Mouse (Mus musculus) hindbrain, embryonic 15.5 days (tissue): ENCODE measurements at regions not wholly inside any gene's neighbourhood (a gene's known extent, or its start where the extent isn't known, plus 50 kb on each side); places are given as distances from the start of the nearest gene placed in this dataset.

Source experiments
- ATAC-seq: fragments of 200-750 bp; cut with Nextera tagmentation; 2 replicates; pipeline ENCODE4 v1.8.0; 2017; ENCODE audit warnings: low read depth, moderate number of reproducible peaks, moderate TSS enrichment; ENCODE audit not compliant: low FRiP score
- H3K27ac ChIP-seq: fragments of 300-500 bp; sonication (generic); replicated peaks from 2 replicates; pipeline ENCODE4 v1.5.1; 2015; ENCODE audit warnings: mild to moderate bottlenecking, inconsistent platforms
- H3K27me3 ChIP-seq: fragments of 300-500 bp; sonication (generic); 2 replicates; pipeline ENCODE4 v1.6.1; 2015; ENCODE audit warnings: control low read depth, inconsistent platforms
- H3K36me3 ChIP-seq: fragments of 300-500 bp; sonication (generic); 2 replicates; pipeline ENCODE4 v1.6.1; 2015; ENCODE audit warnings: control low read depth, inconsistent platforms
- H3K4me1 ChIP-seq: fragments of 300-500 bp; sonication (generic); replicated peaks from 2 replicates; pipeline ENCODE4 v1.6.1; 2015; ENCODE audit warnings: control low read depth, inconsistent platforms
- H3K4me2 ChIP-seq: fragments of 300-500 bp; sonication (generic); 2 replicates; pipeline ENCODE4 v1.6.1; 2015; ENCODE audit warnings: moderate library complexity, mild to moderate bottlenecking, inconsistent platforms
- H3K4me3 ChIP-seq: fragments of 300-500 bp; sonication (generic); 2 replicates; pipeline ENCODE4 v1.5.1; 2015; ENCODE audit warnings: mild to moderate bottlenecking, inconsistent platforms
- H3K9ac ChIP-seq: fragments of 300-500 bp; sonication (generic); 2 replicates; pipeline ENCODE4 v1.6.1; 2015; ENCODE audit warnings: inconsistent platforms
- H3K9me3 ChIP-seq: fragments of 300-500 bp; sonication (generic); 2 replicates; pipeline ENCODE4 v1.6.1; 2016; ENCODE audit warnings: control low read depth, inconsistent platforms
- whole genome bisulfite sequencing: fragments of 180-500 bp; shearing (Covaris S2); methylation state at CpG from one replicate; pipeline ENCODE4 v1.1.7; 2015; 5-methylcytosine and 5-hydroxymethylcytosine counted together

DNA sequence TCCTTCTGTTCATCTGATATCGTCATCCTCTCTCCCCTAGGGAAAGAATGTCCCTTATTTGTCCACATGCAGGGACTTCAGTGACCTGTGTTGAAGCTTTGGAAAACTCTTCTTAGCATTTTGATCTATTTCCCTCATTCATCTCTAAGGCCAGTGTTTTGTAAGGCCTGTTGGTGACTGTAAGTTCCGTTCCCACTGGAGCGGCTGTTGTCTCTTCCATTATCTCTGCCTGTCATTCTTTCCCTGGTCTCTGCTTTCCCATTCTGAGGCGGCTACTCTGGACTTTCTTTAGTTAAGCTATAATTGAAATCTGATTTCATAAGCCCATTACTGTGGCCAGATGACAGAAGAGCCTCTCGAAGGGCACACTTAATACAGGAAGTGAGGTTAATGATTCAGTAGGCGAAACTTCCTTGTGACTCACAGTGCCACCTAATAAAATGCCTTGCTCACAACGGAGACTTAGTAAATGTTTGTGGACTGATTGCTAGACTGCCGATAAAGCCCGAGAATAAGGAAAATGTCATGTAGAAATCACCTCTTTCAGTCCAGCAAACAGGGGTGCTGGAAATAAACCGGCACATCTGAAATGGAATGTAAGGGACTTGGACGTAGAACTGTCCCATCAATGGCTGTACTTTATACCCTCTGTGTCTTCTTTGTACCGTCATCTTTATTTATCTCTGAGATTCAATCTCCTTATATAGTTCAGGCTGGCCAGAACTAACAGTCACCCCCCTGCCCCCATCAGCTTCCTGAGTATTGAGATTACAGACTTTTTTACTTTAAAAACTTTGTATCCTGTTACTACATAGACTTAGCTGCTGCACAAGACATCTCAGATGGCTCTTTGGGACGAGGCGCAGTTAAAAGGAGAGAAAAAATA lies 250.1 kb downstream of the Klf5 start:
- H3K27ac ChIP-seq, result no peak overlapping the region
- 91% methylated on average over 14 of the region's 14 CpGs for WGBS
- H3K27me3 ChIP-seq, result no peaks in the 10 kb centered on the region
- H3K4me3 ChIP-seq, result no peak overlapping the region
- no peak overlapping the region for H3K4me2 ChIP-seq
- ATAC-seq, result no peak
- H3K36me3 ChIP-seq, result no peaks in the 10 kb centered on the region
- H3K9ac ChIP-seq, result no peak overlapping the region
- H3K4me1 ChIP-seq, result no peaks in the 10 kb centered on the region
- no peaks in the 10 kb centered on the region for H3K9me3 ChIP-seq

DNA sequence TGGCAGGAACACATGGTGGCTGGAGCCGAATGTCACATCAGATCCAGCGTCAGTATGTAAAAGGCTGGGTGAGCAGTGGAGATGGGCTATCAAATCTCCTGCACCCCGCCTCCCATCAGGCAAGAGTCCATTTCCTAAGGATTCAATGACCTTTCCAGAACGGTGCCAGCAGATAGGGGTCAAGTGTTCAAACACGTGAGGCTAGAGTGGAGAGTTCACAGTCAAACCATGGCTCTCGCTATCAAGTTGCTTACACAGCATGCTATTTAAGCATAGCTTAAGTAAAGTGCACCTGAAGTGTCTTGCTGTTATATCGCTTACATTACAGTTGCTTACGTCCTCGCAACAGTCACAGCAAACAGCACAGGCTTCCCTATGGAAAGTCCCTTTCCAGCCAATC lies 265.5 kb downstream of the Klf5 start:
- no peaks in the 10 kb centered on the region for H3K4me1 ChIP-seq
- no peak overlapping the region for H3K9ac ChIP-seq
- no peak for ATAC-seq
- no peak overlapping the region for H3K4me3 ChIP-seq
- H3K9me3 ChIP-seq, result 0 out of 2 replicates have a peak, but pooled peaks cover 6% of the 10 kb centered on the region
- H3K4me2 ChIP-seq, result no peak overlapping the region
- no peaks in the 10 kb centered on the region for H3K27me3 ChIP-seq
- no peaks in the 10 kb centered on the region for H3K36me3 ChIP-seq
- H3K27ac ChIP-seq, result no peak overlapping the region
- WGBS, result 85% methylated on average over 9 of the region's 9 CpGs

DNA sequence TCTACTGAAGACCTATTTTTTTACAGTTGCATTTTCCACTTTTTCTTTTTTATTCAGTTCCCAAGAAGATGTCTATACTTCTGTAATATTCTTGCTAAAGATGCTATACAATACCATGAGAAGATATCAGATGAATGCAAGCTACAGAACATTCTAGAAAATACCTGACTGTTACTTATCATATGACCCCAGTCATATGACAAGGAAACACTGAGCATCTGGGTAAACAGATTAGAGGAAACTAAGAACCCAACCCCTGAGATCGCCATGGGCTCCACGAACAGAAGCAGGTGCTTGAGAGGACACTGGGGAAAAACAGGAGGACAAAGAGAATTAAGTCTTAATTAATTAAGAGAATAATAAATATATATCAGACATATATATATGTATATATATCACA lies 275.7 kb downstream of the Klf5 start:
- Histone ChIP-seq H3K4me2 (no peak overlapping the region), H3K27me3 (no peaks in the 10 kb centered on the region), H3K27ac (no peak overlapping the region), H3K36me3 (no peaks in the 10 kb centered on the region), H3K9ac (no peak overlapping the region), H3K9me3 (no peaks in the 10 kb centered on the region), H3K4me1 (0 out of 2 replicates have a peak, but pooled peaks cover 2% of the 10 kb centered on the region), H3K4me3 (no peak overlapping the region)
- ATAC-seq, result no peak
- WGBS, result 82% methylated on average over 2 of the region's 2 CpGs

DNA sequence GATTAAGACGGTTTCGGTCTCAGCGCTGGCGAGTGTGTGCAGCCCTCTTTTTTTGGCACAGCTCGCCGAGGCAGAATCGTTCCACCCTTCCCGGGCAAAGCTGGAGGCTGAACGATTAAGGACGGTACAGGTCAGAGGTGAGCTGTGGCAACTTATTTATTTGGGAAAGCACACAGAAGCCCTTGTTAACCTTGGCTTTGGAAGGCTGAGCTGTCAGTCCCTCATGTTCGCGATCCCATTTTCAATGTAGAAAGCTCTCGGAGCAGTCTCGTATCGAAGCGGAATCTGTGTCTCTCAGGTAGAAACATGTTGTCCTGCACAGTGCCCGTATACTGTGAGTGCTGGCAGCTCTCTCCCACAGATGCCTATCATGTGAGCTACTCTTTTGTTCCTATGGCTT lies 280.2 kb downstream of the Klf5 start:
- 0 out of 2 replicates have a peak overlapping the region, but pooled peaks have one; percentile 17 for H3K4me2 ChIP-seq
- H3K4me3 ChIP-seq, result no peak overlapping the region
- 71% methylated on average over 17 of the region's 17 CpGs for WGBS
- no peak overlapping the region for H3K9ac ChIP-seq
- ATAC-seq, result no peak
- no peaks in the 10 kb centered on the region for H3K36me3 ChIP-seq
- H3K27ac ChIP-seq, result no peak overlapping the region
- no peaks in the 10 kb centered on the region for H3K9me3 ChIP-seq
- no peaks in the 10 kb centered on the region for H3K27me3 ChIP-seq
- H3K4me1 ChIP-seq, result 0 out of 2 replicates have a peak, but pooled peaks cover 5% of the 10 kb centered on the region

DNA sequence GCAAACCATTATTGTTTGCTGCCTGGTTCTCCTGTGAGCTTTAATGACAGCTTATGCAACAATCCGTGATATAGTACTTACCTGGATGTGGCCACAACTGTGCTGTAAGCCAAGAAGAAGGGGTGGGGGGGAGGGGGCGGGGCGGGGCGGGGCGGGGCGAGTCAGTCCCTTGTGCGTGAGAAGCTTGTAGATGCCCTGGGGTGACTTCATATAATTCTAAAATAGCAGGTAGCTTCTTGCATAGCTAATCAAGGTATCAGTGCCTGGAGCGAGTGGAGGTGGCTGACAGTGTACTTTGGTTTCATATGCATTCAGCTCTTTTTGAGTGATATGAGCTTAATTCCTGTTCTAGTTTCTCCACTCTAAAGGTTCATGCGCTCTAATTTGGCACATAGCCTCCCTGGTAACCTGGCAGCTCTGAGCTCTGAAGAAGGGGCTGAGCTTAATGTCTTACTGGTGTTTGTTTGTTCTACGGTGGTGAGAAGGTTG lies 280.8 kb downstream of the Klf5 start:
- Histone ChIP-seq H3K4me1 (0 out of 2 replicates have a peak, but pooled peaks cover 5% of the 10 kb centered on the region), H3K9me3 (no peaks in the 10 kb centered on the region), H3K36me3 (no peaks in the 10 kb centered on the region), H3K27me3 (no peaks in the 10 kb centered on the region), H3K4me2 (no peak overlapping the region), H3K4me3 (no peak overlapping the region), H3K9ac (no peak overlapping the region), H3K27ac (no peak overlapping the region)
- no peak for ATAC-seq
- 36% methylated on average over 10 of the region's 10 CpGs for WGBS

DNA sequence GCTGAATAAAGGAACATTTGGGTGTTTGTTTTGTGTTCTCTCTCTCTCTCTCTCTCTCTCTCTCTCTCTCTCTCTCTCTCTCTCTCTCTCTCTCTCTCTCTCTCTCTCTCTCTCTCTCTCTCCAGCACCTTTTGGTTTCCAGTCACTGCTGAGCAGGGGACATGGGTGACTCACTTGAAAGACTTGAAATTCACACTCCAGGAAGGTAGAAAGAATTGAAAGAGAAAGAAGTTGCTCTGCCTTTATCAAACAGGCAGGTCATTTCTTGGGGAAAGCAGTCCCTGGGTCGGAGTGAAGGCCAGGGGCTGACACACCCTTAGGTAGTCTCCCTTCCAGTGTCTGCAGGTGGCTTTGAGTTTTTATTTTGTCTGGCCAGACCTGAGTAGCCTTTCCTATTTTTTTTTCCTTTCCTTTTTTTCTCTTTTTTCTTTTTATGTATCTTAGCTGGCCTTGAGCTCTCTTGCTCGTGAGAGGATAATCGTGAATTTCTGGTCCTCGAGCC lies 281.3 kb downstream of the Klf5 start:
- H3K9me3 ChIP-seq, result no peaks in the 10 kb centered on the region
- 86% methylated on average over 4 of the region's 4 CpGs for WGBS
- H3K4me2 ChIP-seq, result no peak overlapping the region
- no peak for ATAC-seq
- no peaks in the 10 kb centered on the region for H3K36me3 ChIP-seq
- H3K27me3 ChIP-seq, result no peaks in the 10 kb centered on the region
- H3K4me1 ChIP-seq, result 0 out of 2 replicates have a peak, but pooled peaks cover 5% of the 10 kb centered on the region
- H3K4me3 ChIP-seq, result no peak overlapping the region
- H3K9ac ChIP-seq, result no peak overlapping the region
- H3K27ac ChIP-seq, result no peak overlapping the region

DNA sequence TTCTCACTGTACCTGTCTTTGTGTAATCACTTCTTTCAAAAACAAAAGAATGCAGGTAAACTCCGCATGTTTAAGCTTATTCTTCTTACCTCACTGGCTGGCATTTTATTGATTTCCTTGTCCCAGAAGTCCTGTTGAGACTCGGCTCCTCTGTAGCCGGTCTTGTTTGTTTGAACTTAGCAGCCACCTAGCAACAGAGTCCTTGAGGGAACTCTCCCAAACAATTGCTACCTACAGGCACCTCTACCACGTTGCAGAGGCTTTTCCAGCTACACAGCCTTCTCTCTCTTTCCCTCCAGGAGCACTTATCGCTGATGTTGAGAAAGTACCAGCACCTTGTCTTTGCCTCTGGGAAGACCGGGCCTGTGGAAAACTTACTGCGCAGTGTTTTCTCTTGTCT lies 285.7 kb downstream of the Klf5 start:
- H3K4me1 ChIP-seq, result 0 out of 2 replicates have a peak, but pooled peaks cover 4% of the 10 kb centered on the region
- no peaks in the 10 kb centered on the region for H3K36me3 ChIP-seq
- no peak overlapping the region for H3K4me2 ChIP-seq
- no peaks in the 10 kb centered on the region for H3K27me3 ChIP-seq
- WGBS, result 64% methylated on average over 7 of the region's 7 CpGs
- no peak overlapping the region for H3K4me3 ChIP-seq
- no peak overlapping the region for H3K27ac ChIP-seq
- H3K9ac ChIP-seq, result no peak overlapping the region
- no peaks in the 10 kb centered on the region for H3K9me3 ChIP-seq
- ATAC-seq, result no peak

DNA sequence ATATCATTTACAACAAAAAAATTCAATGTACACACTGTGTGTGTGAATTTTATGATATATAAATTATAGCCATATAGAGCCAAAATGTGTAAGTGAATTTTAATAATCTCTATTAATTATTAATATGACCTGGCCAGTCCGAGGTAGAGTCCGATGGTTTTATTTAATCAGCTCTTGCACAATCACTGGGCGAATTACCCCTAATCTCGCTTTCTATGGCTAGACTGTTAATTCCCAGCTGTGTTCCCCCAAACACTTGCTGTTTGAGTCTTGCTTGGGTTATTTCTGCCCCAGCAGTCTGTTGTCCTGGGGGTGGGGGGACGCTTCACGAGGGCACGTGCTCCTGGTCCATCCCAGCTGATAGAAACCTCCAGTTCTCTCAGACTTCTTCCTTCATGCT lies 287.5 kb downstream of the Klf5 start:
- Histone ChIP-seq H3K4me3 (no peak overlapping the region), H3K27me3 (no peaks in the 10 kb centered on the region), H3K4me2 (no peak overlapping the region), H3K4me1 (no peaks in the 10 kb centered on the region), H3K9ac (no peak overlapping the region), H3K27ac (no peak overlapping the region), H3K36me3 (no peaks in the 10 kb centered on the region), H3K9me3 (no peaks in the 10 kb centered on the region)
- no peak for ATAC-seq
- WGBS, result 92% methylated on average over 7 of the region's 7 CpGs

DNA sequence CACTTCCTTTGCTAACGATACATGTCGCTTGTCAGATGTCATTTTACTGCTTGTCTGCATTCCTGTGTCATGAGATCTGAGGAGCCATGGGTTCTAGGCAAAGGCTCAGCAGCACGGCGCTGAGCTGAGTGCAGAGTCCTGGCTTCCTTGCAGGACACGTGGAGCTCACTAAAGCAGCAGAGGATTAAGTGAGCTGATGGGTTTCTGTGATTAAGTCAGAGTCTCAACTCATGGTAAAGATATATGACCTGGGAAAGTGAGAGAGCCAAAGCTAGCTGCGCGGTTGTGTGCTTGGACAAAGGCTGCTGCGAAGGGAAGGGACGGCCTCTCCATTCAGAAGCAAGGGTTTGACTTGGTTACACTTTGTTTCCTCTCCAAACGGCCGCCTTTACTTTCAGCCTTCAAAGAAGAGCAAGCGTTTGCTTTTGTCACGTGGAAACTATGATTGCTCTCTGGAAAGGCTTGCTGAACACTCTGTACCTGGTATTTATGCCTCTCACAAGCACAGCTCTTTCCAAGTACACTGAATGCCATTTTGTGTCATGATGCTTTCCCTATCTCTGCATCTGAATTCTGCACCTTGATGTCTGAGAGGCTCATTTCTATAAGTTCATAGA lies 292.5 kb downstream of the Klf5 start:
- Histone ChIP-seq H3K9ac (no peak overlapping the region), H3K4me2 (no peak overlapping the region), H3K4me3 (no peak overlapping the region), H3K27me3 (no peaks in the 10 kb centered on the region), H3K4me1 (no peaks in the 10 kb centered on the region), H3K36me3 (no peaks in the 10 kb centered on the region), H3K9me3 (no peaks in the 10 kb centered on the region), H3K27ac (no peak overlapping the region)
- ATAC-seq, result no peak
- 60% methylated on average over 13 of the region's 13 CpGs for WGBS

DNA sequence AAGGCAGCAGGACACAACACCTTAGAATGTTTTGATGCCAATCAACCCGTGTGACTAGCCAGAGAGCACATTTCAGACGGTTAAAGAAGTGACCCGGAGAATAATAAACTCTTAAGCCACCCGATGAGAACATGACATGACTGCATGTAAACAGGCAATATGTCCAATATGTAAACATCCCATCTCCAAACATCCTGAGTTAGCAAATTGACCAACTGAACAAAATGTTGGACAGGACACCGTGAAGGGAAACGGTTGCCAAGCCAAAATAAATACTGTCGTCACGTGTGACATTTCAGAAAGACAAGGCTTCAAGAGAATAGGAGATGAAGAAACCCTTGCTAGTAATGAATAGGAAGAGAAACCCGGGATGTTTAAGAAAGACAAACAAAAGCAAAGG lies 294.4 kb downstream of the Klf5 start:
- no peak for ATAC-seq
- H3K36me3 ChIP-seq, result no peaks in the 10 kb centered on the region
- no peak overlapping the region for H3K4me2 ChIP-seq
- H3K9ac ChIP-seq, result no peak overlapping the region
- no peaks in the 10 kb centered on the region for H3K27me3 ChIP-seq
- no peaks in the 10 kb centered on the region for H3K4me1 ChIP-seq
- no peaks in the 10 kb centered on the region for H3K9me3 ChIP-seq
- WGBS, result 77% methylated on average over 9 of the region's 9 CpGs
- no peak overlapping the region for H3K27ac ChIP-seq
- H3K4me3 ChIP-seq, result no peak overlapping the region

DNA sequence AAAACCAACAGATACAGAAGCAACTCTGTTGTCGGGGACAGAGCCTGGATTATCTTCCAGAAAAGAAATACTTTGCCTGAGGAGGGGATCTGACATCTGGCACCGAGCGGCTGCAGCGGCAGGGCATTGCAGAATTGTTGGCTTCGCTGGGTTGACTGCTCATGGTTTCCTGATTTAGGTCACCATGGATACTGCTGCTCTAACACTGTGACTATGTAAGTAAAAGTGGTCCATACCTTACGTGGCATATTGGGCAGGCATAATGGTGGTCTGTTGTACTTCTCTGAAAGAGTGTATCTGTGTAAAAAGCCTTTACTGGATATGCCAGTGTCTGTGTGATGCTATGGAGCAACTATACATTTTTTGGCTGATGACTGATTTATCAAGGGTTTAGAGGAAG lies 295.4 kb downstream of the Klf5 start:
- ATAC-seq, result peak; percentile 65; the same call in 1 of the 2 replicates
- Histone ChIP-seq H3K27ac (no peak overlapping the region), H3K36me3 (no peaks in the 10 kb centered on the region), H3K9me3 (no peaks in the 10 kb centered on the region), H3K4me3 (no peak overlapping the region), H3K4me2 (no peak overlapping the region), H3K9ac (no peak overlapping the region), H3K27me3 (no peaks in the 10 kb centered on the region), H3K4me1 (no peaks in the 10 kb centered on the region)
- WGBS, result 57% methylated on average over 6 of the region's 6 CpGs

DNA sequence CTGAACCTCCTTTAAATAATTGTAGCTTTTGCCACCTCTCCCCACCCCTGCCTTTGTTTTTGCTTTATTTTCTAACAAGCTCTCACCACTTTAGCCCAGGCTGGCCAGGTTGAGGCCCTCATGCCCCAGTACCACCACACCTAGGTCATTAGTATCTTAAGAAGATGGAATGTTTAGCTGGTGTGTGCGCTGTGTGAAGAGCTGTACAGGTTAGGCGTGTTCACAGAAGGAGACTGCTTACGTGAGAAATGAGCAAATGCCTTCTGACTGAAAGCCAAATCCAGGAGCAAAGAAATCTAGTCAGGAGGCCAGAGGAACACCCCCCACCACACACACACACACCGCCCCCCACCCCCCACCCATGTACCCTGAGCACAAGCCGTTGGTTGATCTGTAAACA lies 303.4 kb downstream of the Klf5 start:
- no peaks in the 10 kb centered on the region for H3K36me3 ChIP-seq

More for the DNA sequence above, 303.4 kb downstream of the Klf5 start:
- Histone ChIP-seq H3K4me3 (no peak overlapping the region), H3K4me2 (no peak overlapping the region), H3K27me3 (no peaks in the 10 kb centered on the region), H3K4me1 (no peaks in the 10 kb centered on the region), H3K27ac (no peak overlapping the region), H3K9me3 (no peaks in the 10 kb centered on the region), H3K9ac (no peak overlapping the region)
- no peak for ATAC-seq
- 79% methylated on average over 5 of the region's 5 CpGs for WGBS
